Mouse (Mus musculus) midbrain, embryonic 15.5 days (tissue): ENCODE results near the gene Nlgn3. TPM values are rescaled to one million over a fixed set of nuclear protein-coding genes. Genes with fewer than 3 reads are reported as not detected.

Source experiments
- ATAC-seq: fragments of 200-750 bp; cut with Nextera tagmentation; replicated peaks from 2 replicates; pipeline ENCODE4 v1.8.0; 2017; ENCODE audit warnings: moderate TSS enrichment
- H3K27ac ChIP-seq: fragments of 300-500 bp; sonication (generic); 2 replicates; pipeline ENCODE4 v1.5.1; 2015; ENCODE audit warnings: mild to moderate bottlenecking, inconsistent platforms
- H3K27me3 ChIP-seq: fragments of 300-500 bp; sonication (generic); replicated peaks from 2 replicates; pipeline ENCODE4 v1.6.1; 2015; ENCODE audit warnings: inconsistent platforms
- H3K36me3 ChIP-seq: fragments of 300-500 bp; sonication (generic); replicated peaks from 2 replicates; pipeline ENCODE4 v1.6.1; 2015; ENCODE audit warnings: inconsistent platforms
- H3K4me1 ChIP-seq: fragments of 300-500 bp; sonication (generic); 2 replicates; pipeline ENCODE4 v1.6.1; 2015; ENCODE audit warnings: inconsistent platforms
- H3K4me2 ChIP-seq: fragments of 300-500 bp; sonication (generic); 2 replicates; pipeline ENCODE4 v1.6.1; 2015; ENCODE audit warnings: inconsistent platforms, mild to moderate bottlenecking, moderate library complexity
- H3K4me3 ChIP-seq: fragments of 300-500 bp; sonication (generic); 2 replicates; pipeline ENCODE4 v1.5.1; 2015; ENCODE audit warnings: mild to moderate bottlenecking, inconsistent platforms
- H3K9ac ChIP-seq: fragments of 300-500 bp; sonication (generic); 2 replicates; pipeline ENCODE4 v1.6.1; 2015; ENCODE audit warnings: mild to moderate bottlenecking, inconsistent platforms
- H3K9me3 ChIP-seq: fragments of 300-500 bp; sonication (generic); 2 replicates; pipeline ENCODE4 v1.6.1; 2016; ENCODE audit warnings: inconsistent platforms
- WGBS: fragments of 180-500 bp; shearing (Covaris S2); methylation state at CpG from one replicate; pipeline ENCODE4 v1.1.7; 2015; ENCODE audit warnings: mixed read lengths; 5-methylcytosine and 5-hydroxymethylcytosine counted together
- polyA plus RNA-seq: library from polyadenylated mRNA; unstranded; fragments of >200 nt; fragmentation: Nextera tagmentation; extraction: Ambion mirVana; gene quantifications from 2 replicates; pipeline ENCODE4 v1.2.1, GENCODE M21; 2015

Nlgn3 gene
- polyA plus RNA-seq, 1 experiment from 2014 or later = 89.5 TPM

- H3K9ac ChIP-seq = peak within 1 kb of the TSS; percentile 56
- peaks cover 9% of the 10 kb centered on the region for H3K4me1 ChIP-seq
- peak within 1 kb of the TSS; percentile 51 for H3K4me2 ChIP-seq
- H3K9me3 ChIP-seq = no peaks in the 10 kb centered on the region
- peaks cover 5% of the 10 kb centered on the region for H3K36me3 ChIP-seq
- peak within 1 kb of the TSS; percentile 55 for H3K4me3 ChIP-seq
- H3K27me3 ChIP-seq = no peaks in the 10 kb centered on the region; the same call in 1 of the 2 replicates
- 21% methylated on average over 54 of the region's 54 CpGs for WGBS
- peak; percentile 98 for ATAC-seq
- peak within 1 kb of the TSS; percentile 70 for H3K27ac ChIP-seq
Measured at GRCm38 (mm10) chrX:101273875-101274738, 24.9 kb upstream of the Nlgn3 start, which contains the start of gene Med12. Med12 (plus strand) TSS chrX:101274030.

- H3K27ac ChIP-seq = no peak overlapping the region
- peaks cover 11% of the 10 kb centered on the region for H3K36me3 ChIP-seq
- no peak overlapping the region for H3K4me2 ChIP-seq
- WGBS = 78% methylated on average over 6 of the region's 6 CpGs
- no peak for ATAC-seq
- no peak overlapping the region for H3K4me3 ChIP-seq
- no peak overlapping the region for H3K9ac ChIP-seq
- H3K4me1 ChIP-seq = no peaks in the 10 kb centered on the region
- no peaks in the 10 kb centered on the region for H3K9me3 ChIP-seq
- no peaks in the 10 kb centered on the region for H3K27me3 ChIP-seq
Measured at GRCm38 (mm10) chrX:101282813-101283212, 16.2 kb upstream of the Nlgn3 start.

GRCm38 (mm10) chrX:101285534-101285933 lies 13.4 kb upstream of the Nlgn3 start:
- peak; percentile 67 for ATAC-seq
- H3K9ac ChIP-seq = no peak overlapping the region
- WGBS = 39% methylated on average over 6 of the region's 6 CpGs
- H3K27me3 ChIP-seq = no peaks in the 10 kb centered on the region
- H3K27ac ChIP-seq = no peak overlapping the region
- no peak overlapping the region for H3K4me2 ChIP-seq
- peaks cover 12% of the 10 kb centered on the region; the same call in 1 of the 2 replicates for H3K36me3 ChIP-seq
- no peak overlapping the region for H3K4me3 ChIP-seq
- H3K4me1 ChIP-seq = no peaks in the 10 kb centered on the region
- H3K9me3 ChIP-seq = no peaks in the 10 kb centered on the region

GRCm38 (mm10) chrX:101285953-101286670 lies 12.9 kb upstream of the Nlgn3 start:
- Histone ChIP-seq H3K27ac (no peak overlapping the region), H3K9ac (no peak overlapping the region), H3K36me3 (peaks cover 12% of the 10 kb centered on the region; the same call in 1 of the 2 replicates), H3K4me3 (no peak overlapping the region), H3K27me3 (no peaks in the 10 kb centered on the region), H3K4me1 (no peaks in the 10 kb centered on the region), H3K4me2 (no peak overlapping the region), H3K9me3 (no peaks in the 10 kb centered on the region)
- 0 out of 2 replicates have a peak, but pooled peaks have one; percentile 11 for ATAC-seq
- WGBS = 93% methylated on average over 14 of the region's 14 CpGs

GRCm38 (mm10) chrX:101287543-101287942 lies 11.4 kb upstream of the Nlgn3 start:
- Histone ChIP-seq H3K36me3 (peaks cover 12% of the 10 kb centered on the region; the same call in 1 of the 2 replicates), H3K4me3 (no peak overlapping the region), H3K27me3 (no peaks in the 10 kb centered on the region), H3K4me2 (no peak overlapping the region), H3K9ac (no peak overlapping the region), H3K9me3 (no peaks in the 10 kb centered on the region), H3K27ac (no peak overlapping the region), H3K4me1 (no peaks in the 10 kb centered on the region)
- ATAC-seq = no peak
- 97% methylated on average over 3 of the region's 3 CpGs for WGBS

- no peaks in the 10 kb centered on the region for H3K4me1 ChIP-seq
- H3K27ac ChIP-seq = no peak overlapping the region
- WGBS = 90% methylated on average over 6 of the region's 6 CpGs
- H3K9me3 ChIP-seq = no peaks in the 10 kb centered on the region
- no peaks in the 10 kb centered on the region for H3K27me3 ChIP-seq
- ATAC-seq = no peak
- no peak overlapping the region for H3K4me3 ChIP-seq
- H3K4me2 ChIP-seq = no peak overlapping the region
- H3K9ac ChIP-seq = no peak overlapping the region
- peaks cover 7% of the 10 kb centered on the region; the same call in 1 of the 2 replicates for H3K36me3 ChIP-seq
Measured at GRCm38 (mm10) chrX:101288432-101288831, 10.5 kb upstream of the Nlgn3 start.

- ATAC-seq = no peak
- no peaks in the 10 kb centered on the region for H3K27me3 ChIP-seq
- H3K27ac ChIP-seq = no peak overlapping the region
- H3K9ac ChIP-seq = no peak overlapping the region
- no peak overlapping the region for H3K4me2 ChIP-seq
- 93% methylated on average over 7 of the region's 7 CpGs for WGBS
- no peaks in the 10 kb centered on the region for H3K9me3 ChIP-seq
- H3K4me1 ChIP-seq = no peaks in the 10 kb centered on the region
- H3K4me3 ChIP-seq = no peak overlapping the region
- H3K36me3 ChIP-seq = peaks cover 5% of the 10 kb centered on the region; the same call in 1 of the 2 replicates
Measured at GRCm38 (mm10) chrX:101289037-101289436, 9.9 kb upstream of the Nlgn3 start.

GRCm38 (mm10) chrX:101290111-101290510 lies 8.9 kb upstream of the Nlgn3 start:
- Histone ChIP-seq H3K9me3 (no peaks in the 10 kb centered on the region), H3K27ac (no peak overlapping the region), H3K4me1 (no peaks in the 10 kb centered on the region), H3K27me3 (no peaks in the 10 kb centered on the region), H3K9ac (no peak overlapping the region), H3K36me3 (peaks cover 5% of the 10 kb centered on the region; the same call in 1 of the 2 replicates), H3K4me2 (no peak overlapping the region), H3K4me3 (no peak overlapping the region)
- WGBS = 90% methylated on average over 10 of the region's 10 CpGs
- ATAC-seq = no peak

GRCm38 (mm10) chrX:101299473-101300426 lies 782 bp downstream of the Nlgn3 start:
- H3K4me3 ChIP-seq = peak overlapping the region; percentile 55
- WGBS = 32% methylated on average over 10 of the region's 13 CpGs
- H3K27ac ChIP-seq = peak overlapping the region; percentile 89
- peak; percentile 72 for ATAC-seq
- H3K27me3 ChIP-seq = no peaks in the 10 kb centered on the region
- peaks cover 37% of the 10 kb centered on the region for H3K4me1 ChIP-seq
- H3K4me2 ChIP-seq = peak overlapping the region; percentile 57
- peak overlapping the region; percentile 64 for H3K9ac ChIP-seq
- no peaks in the 10 kb centered on the region for H3K9me3 ChIP-seq
- H3K36me3 ChIP-seq = no peaks in the 10 kb centered on the region

GRCm38 (mm10) chrX:101300427-101301030 lies 1.6 kb downstream of the Nlgn3 start:
- ATAC-seq = peak; percentile 50
- H3K4me1 ChIP-seq = peaks cover 38% of the 10 kb centered on the region
- peak overlapping the region; percentile 89 for H3K27ac ChIP-seq
- peak overlapping the region; percentile 57 for H3K4me2 ChIP-seq
- H3K36me3 ChIP-seq = no peaks in the 10 kb centered on the region
- no peaks in the 10 kb centered on the region for H3K27me3 ChIP-seq
- peak overlapping the region; percentile 64 for H3K9ac ChIP-seq
- peak overlapping the region; percentile 55 for H3K4me3 ChIP-seq
- no peaks in the 10 kb centered on the region for H3K9me3 ChIP-seq
- 19% methylated on average over 13 of the region's 13 CpGs for WGBS

GRCm38 (mm10) chrX:101301654-101302053 lies 2.7 kb downstream of the Nlgn3 start:
- Histone ChIP-seq H3K9me3 (no peaks in the 10 kb centered on the region), H3K9ac (peak overlapping the region; percentile 35), H3K4me1 (peaks cover 38% of the 10 kb centered on the region), H3K27me3 (no peaks in the 10 kb centered on the region), H3K4me2 (peak overlapping the region; percentile 57), H3K36me3 (no peaks in the 10 kb centered on the region), H3K4me3 (peak overlapping the region; percentile 55), H3K27ac (0 out of 2 replicates have a peak overlapping the region, but pooled peaks have one; percentile 89)
- ATAC-seq = no peak
- WGBS = 49% methylated on average over 9 of the region's 9 CpGs
